Mouse (Mus musculus) cerebellum, adult 18-20 months (tissue): ENCODE measurements around the gene Slc2a5.
A peak's percentile ranks its signal among the peaks of the same experiment; 100 is the strongest.

Experiments
- DNase-seq, 2 experiments: peaks; one replicate each; pipeline ENCODE4 v3.0.0; 2021

Slc2a5 gene

GRCm38 (mm10) chr4:150119055-150119454 lies at the start of gene Slc2a5:
TSS of gene Slc2a5 (plus strand) at chr4:150119283.
- no peak for DNase-seq

GRCm38 (mm10) chr4:150070136-150070535 lies 48.9 kb upstream of the Slc2a5 start:
- DNase-seq = no peak

GRCm38 (mm10) chr4:150072416-150073101 lies 46.5 kb upstream of the Slc2a5 start:
- peak; percentile 26 to 28 for DNase-seq

- DNase-seq = peak; percentile 50 to 67
Observed at GRCm38 (mm10) chr4:150073102-150073473, 46.0 kb upstream of the Slc2a5 start.

- no peak for DNase-seq
Observed at GRCm38 (mm10) chr4:150075350-150075749, 43.7 kb upstream of the Slc2a5 start.

GRCm38 (mm10) chr4:150076147-150076546 lies 42.9 kb upstream of the Slc2a5 start:
- DNase-seq = no peak

- no peak for DNase-seq
Observed at GRCm38 (mm10) chr4:150078646-150079045, 40.4 kb upstream of the Slc2a5 start.

- DNase-seq = no peak
Observed at GRCm38 (mm10) chr4:150079244-150079643, 39.8 kb upstream of the Slc2a5 start.

GRCm38 (mm10) chr4:150080330-150080967 lies 38.6 kb upstream of the Slc2a5 start:
- no peak for DNase-seq

- no peak for DNase-seq
Observed at GRCm38 (mm10) chr4:150085366-150085765, 33.7 kb upstream of the Slc2a5 start.

GRCm38 (mm10) chr4:150086841-150087160 lies 32.3 kb upstream of the Slc2a5 start:
- DNase-seq = no peak

- DNase-seq = peak; percentile 91 to 95
Observed at GRCm38 (mm10) chr4:150087161-150087889, 31.8 kb upstream of the Slc2a5 start, which contains the start of gene Gpr157. TSS of gene Gpr157 (plus strand) at chr4:150087365.

GRCm38 (mm10) chr4:150087890-150088530 lies 31.1 kb upstream of the Slc2a5 start:
- peak in 1 of 2 experiments; percentile 44 for DNase-seq

- peak; percentile 33 to 38 for DNase-seq
Observed at GRCm38 (mm10) chr4:150089121-150089520, 30.0 kb upstream of the Slc2a5 start.

- DNase-seq = peak; percentile 34 to 57
Observed at GRCm38 (mm10) chr4:150091887-150092582, 27.0 kb upstream of the Slc2a5 start.

- DNase-seq = no peak
Observed at GRCm38 (mm10) chr4:150092583-150092902, 26.5 kb upstream of the Slc2a5 start.

- DNase-seq = no peak
Observed at GRCm38 (mm10) chr4:150093560-150094462, 25.3 kb upstream of the Slc2a5 start.

GRCm38 (mm10) chr4:150094463-150094789 lies 24.7 kb upstream of the Slc2a5 start:
- DNase-seq = no peak

- DNase-seq = no peak
Observed at GRCm38 (mm10) chr4:150096309-150096708, 22.8 kb upstream of the Slc2a5 start.

- DNase-seq = no peak
Observed at GRCm38 (mm10) chr4:150097847-150098246, 21.2 kb upstream of the Slc2a5 start.

GRCm38 (mm10) chr4:150098880-150099279 lies 20.2 kb upstream of the Slc2a5 start:
- peak; percentile 81 to 82 for DNase-seq

- DNase-seq = no peak
Observed at GRCm38 (mm10) chr4:150102822-150103221, 16.3 kb upstream of the Slc2a5 start.
